Mouse (Mus musculus): Measurements from ENCODE around the gene Usp2. TPM values are rescaled to one million over a fixed set of nuclear protein-coding genes. Genes with fewer than 3 reads are reported as not detected.

Usp2 gene
- total and polyA plus RNA-seq, 3 experiments = 2.1 to 2.3 (median 2.2) TPM

GRCm38 (mm10) chr9:44041511-44042395 is 25.1 kb upstream of the Usp2 start:
- DNase-seq (ENCODE audit: extremely low read depth) = no peak
- H3K79me2 ChIP-seq (replicated peaks; ENCODE audit: control insufficient read depth, extremely low read depth, insufficient read depth, poor library complexity, severe bottlenecking) = no peaks in the 10 kb centered on the region
- TF ChIP-seq ETS1 (conservative IDR thresholded peaks at IDR 0.05; ENCODE audit: low read depth, low read length) (no peak), EP300 (IDR thresholded peaks at IDR 0.05; ENCODE audit: low read length) (no peak), RAD21 (IDR thresholded peaks at IDR 0.05; ENCODE audit: low read depth, low read length) (no peak), CHD2 (IDR thresholded peaks at IDR 0.05; ENCODE audit: low read length) (no peak), KAT2A (IDR thresholded peaks at IDR 0.05; ENCODE audit: insufficient replicate concordance, low read length) (no peak), ZC3H11A (IDR thresholded peaks at IDR 0.05; ENCODE audit: low read depth, low read length) (no peak), IRF4 (IDR thresholded peaks at IDR 0.05; ENCODE audit: low read depth, low read length) (no peak)
- H3K27ac ChIP-seq (ENCODE audit: insufficient read depth, low read depth) = no peak overlapping the region
- H3K27me3 ChIP-seq (replicated peaks) = peaks cover 51% of the 10 kb centered on the region
- peaks cover 13% of the 10 kb centered on the region for H3K9me3 ChIP-seq (replicated peaks; ENCODE audit: low read length)
- no peaks in the 10 kb centered on the region for H3K36me3 ChIP-seq (replicated peaks in 1 of 2; ENCODE audit: control insufficient read depth in 1 of 2, insufficient read depth in 1 of 2, low read length in 1 of 2)
- no peak overlapping the region for H3K4me2 ChIP-seq (ENCODE audit: insufficient read depth, low read depth, poor library complexity, severe bottlenecking)
- in situ Hi-C loops (cut with MboI; ENCODE audit: low pct_ligation_motif_present, low pct_unique_long_range_greater_than_20kb, low sequenced_read_pairs) = no loop called here
- dilution Hi-C loops (cut with MboI; ENCODE audit: extremely low pct_ligation_motif_present, extremely low pct_unique_long_range_greater_than_20kb, low sequenced_read_pairs) = no loop called here
- no peak overlapping the region for H3K9ac ChIP-seq (ENCODE audit: insufficient read depth, low read depth)
- H3K4me1 ChIP-seq (ENCODE audit: control insufficient read depth in 1 of 2, insufficient read depth in 2 of 2) = no peaks in the 10 kb centered on the region
- no peak overlapping the region for H3K4me3 ChIP-seq (replicated peaks in 1 of 3; ENCODE audit: low read depth in 2 of 3, low read length in 2 of 3, poor library complexity in 1 of 3)

GRCm38 (mm10) chr9:44042396-44042680 is 24.5 kb upstream of the Usp2 start:
- no peak overlapping the region for H3K4me3 ChIP-seq (replicated peaks in 1 of 3; ENCODE audit: low read depth in 2 of 3, low read length in 2 of 3, poor library complexity in 1 of 3)
- no peak overlapping the region for H3K27ac ChIP-seq (ENCODE audit: insufficient read depth, low read depth)
- TF ChIP-seq NRF1 (IDR thresholded peaks at IDR 0.05; ENCODE audit: low read depth, low read length) = no peak
- no peak overlapping the region for H3K9ac ChIP-seq (ENCODE audit: insufficient read depth, low read depth)
- in situ Hi-C loops (cut with MboI; ENCODE audit: low pct_ligation_motif_present, low pct_unique_long_range_greater_than_20kb, low sequenced_read_pairs) (no loop called here), dilution Hi-C loops (cut with MboI; ENCODE audit: extremely low pct_ligation_motif_present, extremely low pct_unique_long_range_greater_than_20kb, low sequenced_read_pairs) (no loop called here)
- DNase-seq (ENCODE audit: extremely low read depth) = no peak
- peaks cover 57% of the 10 kb centered on the region for H3K27me3 ChIP-seq (replicated peaks)
- H3K4me1 ChIP-seq (ENCODE audit: control insufficient read depth in 1 of 2, insufficient read depth in 2 of 2) = no peaks in the 10 kb centered on the region
- no peaks in the 10 kb centered on the region for H3K79me2 ChIP-seq (replicated peaks; ENCODE audit: control insufficient read depth, extremely low read depth, insufficient read depth, poor library complexity, severe bottlenecking)
- H3K9me3 ChIP-seq (replicated peaks; ENCODE audit: low read length) = peaks cover 10% of the 10 kb centered on the region
- no peak overlapping the region for H3K4me2 ChIP-seq (ENCODE audit: insufficient read depth, low read depth, poor library complexity, severe bottlenecking)
- no peaks in the 10 kb centered on the region for H3K36me3 ChIP-seq (replicated peaks in 1 of 2; ENCODE audit: control insufficient read depth in 1 of 2, insufficient read depth in 1 of 2, low read length in 1 of 2)

- Histone ChIP-seq H3K9me3 (replicated peaks; ENCODE audit: low read length) (peaks cover 5% of the 10 kb centered on the region), H3K27ac (ENCODE audit: insufficient read depth, low read depth) (no peak within 1 kb of the TSS), H3K4me1 (ENCODE audit: control insufficient read depth in 1 of 2, insufficient read depth in 2 of 2) (no peaks in the 10 kb centered on the region), H3K79me2 (replicated peaks; ENCODE audit: control insufficient read depth, extremely low read depth, insufficient read depth, poor library complexity, severe bottlenecking) (no peaks in the 10 kb centered on the region), H3K9ac (ENCODE audit: insufficient read depth, low read depth) (no peak within 1 kb of the TSS), H3K36me3 (replicated peaks in 1 of 2; ENCODE audit: control insufficient read depth in 1 of 2, insufficient read depth in 1 of 2, low read length in 1 of 2) (no peaks in the 10 kb centered on the region), H3K4me2 (ENCODE audit: insufficient read depth, low read depth, poor library complexity, severe bottlenecking) (no peak within 1 kb of the TSS), H3K27me3 (replicated peaks) (peaks cover 63% of the 10 kb centered on the region), H3K4me3 (replicated peaks in 1 of 3; ENCODE audit: low read depth in 2 of 3, low read length in 2 of 3, poor library complexity in 1 of 3) (no peak within 1 kb of the TSS)
- no peak for DNase-seq (ENCODE audit: extremely low read depth)
- in situ Hi-C loops (cut with MboI; ENCODE audit: low pct_ligation_motif_present, low pct_unique_long_range_greater_than_20kb, low sequenced_read_pairs) (no loop called here), dilution Hi-C loops (cut with MboI; ENCODE audit: extremely low pct_ligation_motif_present, extremely low pct_unique_long_range_greater_than_20kb, low sequenced_read_pairs) (no loop called here)
- TF ChIP-seq IRF4 (IDR thresholded peaks at IDR 0.05; ENCODE audit: low read depth, low read length) (no peak), MYC (IDR thresholded peaks at IDR 0.05; ENCODE audit: low read depth, low read length) (no peak)
Observed at GRCm38 (mm10) chr9:44042836-44043707, 23.7 kb upstream of the Usp2 start, which contains the start of gene Thy1. Gene Thy1, plus strand, starts transcription at chr9:44043384.

Measured in CH12.LX (cell line).